Mouse (Mus musculus) limb, embryonic 14.5 days (tissue): Measurements from ENCODE around the gene Apol10a. TPM values are rescaled to one million over a fixed set of nuclear protein-coding genes. Genes with fewer than 3 reads are reported as not detected.
"Not testable (repeated sequence)": the region's sequence is repeated elsewhere in the genome, so short reads cannot be mapped to it uniquely, and the experiment has no call there.

Experiments used
- ATAC-seq: fragments of 200-750 bp; cut with Nextera tagmentation; 2 replicates; pipeline ENCODE4 v1.8.0; 2017; ENCODE audit warnings: low read depth, moderate number of reproducible peaks, moderate TSS enrichment; ENCODE audit not compliant: low FRiP score
- DNase-seq: peaks from one replicate; pipeline ENCODE4 v3.0.0-alpha.2; 2015; ENCODE audit warnings: low spot score
- H3K27ac ChIP-seq: fragments of 300-500 bp; sonication (generic); replicated peaks from 2 replicates; pipeline ENCODE4 v1.5.1; 2014; ENCODE audit warnings: low read depth, mild to moderate bottlenecking, low read length, moderate library complexity, mixed read lengths
- H3K27me3 ChIP-seq: fragments of 300-500 bp; sonication (generic); 2 replicates; pipeline ENCODE4 v1.6.1; 2014; ENCODE audit warnings: low read length, mixed read lengths; ENCODE audit not compliant: control insufficient read depth, insufficient read depth
- H3K36me3 ChIP-seq: fragments of 300-500 bp; sonication (generic); 2 replicates; pipeline ENCODE4 v1.6.1; 2014; ENCODE audit warnings: mild to moderate bottlenecking, low read length, moderate library complexity, mixed read lengths; ENCODE audit not compliant: control insufficient read depth, insufficient read depth
- H3K4me1 ChIP-seq: fragments of 300-500 bp; sonication (generic); 2 replicates; pipeline ENCODE4 v1.6.1; 2014; ENCODE audit warnings: antibody characterized with exemption, low read length, mixed read lengths; ENCODE audit not compliant: control insufficient read depth, insufficient read depth
- H3K4me2 ChIP-seq: fragments of 300-500 bp; sonication (generic); replicated peaks from 2 replicates; pipeline ENCODE4 v1.6.1; 2014; ENCODE audit warnings: low read depth, mild to moderate bottlenecking, low read length, moderate library complexity; ENCODE audit not compliant: severe bottlenecking
- H3K4me3 ChIP-seq: fragments of 300-500 bp; sonication (generic); replicated peaks from 2 replicates; pipeline ENCODE4 v1.5.1; 2014; ENCODE audit warnings: low read length
- H3K9ac ChIP-seq: fragments of 300-500 bp; sonication (generic); 2 replicates; pipeline ENCODE4 v1.6.1; 2014; ENCODE audit warnings: mild to moderate bottlenecking, low read depth, low read length, moderate library complexity; ENCODE audit not compliant: severe bottlenecking
- H3K9me3 ChIP-seq: fragments of 300-500 bp; sonication (generic); 2 replicates; pipeline ENCODE4 v1.6.1; 2016; ENCODE audit warnings: low read length; ENCODE audit not compliant: control insufficient read depth
- POLR2A ChIP-seq: fragments of 200-500 bp; IDR thresholded peaks from 2 replicates; pipeline ENCODE4 v1.8.0; 2012; ENCODE audit warnings: inconsistent platforms, mild to moderate bottlenecking, moderate library complexity, borderline replicate concordance; ENCODE audit not compliant: insufficient read depth, insufficient read length; ENCODE audit errors: extremely low read depth
- WGBS: fragments of 180-500 bp; shearing (Covaris S2); extraction: QIAGEN DNeasy Blood & Tissue Kit; methylation state at CpG from one replicate; pipeline ENCODE4 v1.1.7; 2014; 5-methylcytosine and 5-hydroxymethylcytosine counted together
- polyA plus RNA-seq, 2 experiments: library from polyadenylated mRNA; depleted of rRNA in 1 of 2; stranded (reverse) in 1 of 2; unstranded in 1 of 2; fragments of >200 nt; fragmentation: Nextera tagmentation in 1 of 2; extraction: Ambion mirVana in 1 of 2; gene quantifications; 2 replicates each; pipeline versions ENCODE4 v1.2.1 to v1.2.3; 2012 to 2014

The Apol10a gene
- polyA plus RNA-seq, 2 experiments = not detected

GRCm38 (mm10) chr15:77533216-77533615, 56.4 kb downstream of the Apol10a start, which contains the start of gene Apol7c:
Gene Apol7c, minus strand, starts transcription at chr15:77533316.
- no peak for DNase-seq
- Histone ChIP-seq H3K9ac (no peak within 1 kb of the TSS), H3K4me1 (no peaks in the 10 kb centered on the region), H3K27me3 (no peaks in the 10 kb centered on the region), H3K9me3 (no peaks in the 10 kb centered on the region), H3K4me3 (no peak within 1 kb of the TSS), H3K4me2 (no peak within 1 kb of the TSS), H3K27ac (no peak within 1 kb of the TSS), H3K36me3 (no peaks in the 10 kb centered on the region)
- TF ChIP-seq POLR2A = no peak
- no peak for ATAC-seq

- ATAC-seq, H3K4me2 ChIP-seq, DNase-seq, H3K27me3 ChIP-seq, H3K27ac ChIP-seq, H3K36me3 ChIP-seq, H3K4me1 ChIP-seq, H3K9me3 ChIP-seq, H3K4me3 ChIP-seq, H3K9ac ChIP-seq: not testable (repeated sequence)
- WGBS = 57% methylated on average over 1 of the region's 1 CpGs
Observed at GRCm38 (mm10) chr15:77539221-77539620, 62.4 kb downstream of the Apol10a start.

Other genes with a start within 250 kb of the Apol10a start
- 189 and 205 TPM in 2 replicates for gene Rbfox2, start 170.0 kb upstream of the Apol10a start, polyA plus RNA-seq (2012; rRNA removed)
- 94.7 and 101 TPM in 2 replicates for gene Rbfox2, start 170.0 kb upstream of the Apol10a start, polyA plus RNA-seq (2014; fragmentation: Nextera tagmentation; extraction: Ambion mirVana)
- gene Apol7a, start 77.9 kb upstream of the Apol10a start, polyA plus RNA-seq (2012; rRNA removed) = 0.45 and 0.50 TPM in 2 replicates
- gene Apol7a, start 77.9 kb upstream of the Apol10a start, polyA plus RNA-seq (2014; fragmentation: Nextera tagmentation; extraction: Ambion mirVana) = 0.22 and 0.23 TPM in 2 replicates
- gene Apol9a, start 65.9 kb upstream of the Apol10a start, polyA plus RNA-seq (2012; rRNA removed) = 0.06 and 0.35 TPM in 2 replicates
- not detected in 2 replicates for gene Apol9a, start 65.9 kb upstream of the Apol10a start, polyA plus RNA-seq (2014; fragmentation: Nextera tagmentation; extraction: Ambion mirVana)
- 0.06 TPM in 2 replicates for gene Apol7b, start 29.6 kb upstream of the Apol10a start, polyA plus RNA-seq (2012; rRNA removed)
- not detected in 2 replicates for gene Apol7b, start 29.6 kb upstream of the Apol10a start, polyA plus RNA-seq (2014; fragmentation: Nextera tagmentation; extraction: Ambion mirVana)
- not detected in 2 replicates for gene Apol11a, start 31.2 kb downstream of the Apol10a start, polyA plus RNA-seq (2012; rRNA removed)
- not detected in 2 replicates for gene Apol11a, start 31.2 kb downstream of the Apol10a start, polyA plus RNA-seq (2014; fragmentation: Nextera tagmentation; extraction: Ambion mirVana)
- 0.03 TPM in 1 of 2 replicates, not detected in the other for gene Apol7c, start 56.3 kb downstream of the Apol10a start, polyA plus RNA-seq (2012; rRNA removed)
- not detected in 2 replicates for gene Apol7c, start 56.3 kb downstream of the Apol10a start, polyA plus RNA-seq (2014; fragmentation: Nextera tagmentation; extraction: Ambion mirVana)
- not detected in 2 replicates for gene 1700025B11Rik, start 84.8 kb downstream of the Apol10a start, polyA plus RNA-seq (2012; rRNA removed)
- gene 1700025B11Rik, start 84.8 kb downstream of the Apol10a start, polyA plus RNA-seq (2014; fragmentation: Nextera tagmentation; extraction: Ambion mirVana) = not detected in 2 replicates
- 0.04 and 0.16 TPM in 2 replicates for gene Apol10b, start 119.1 kb downstream of the Apol10a start, polyA plus RNA-seq (2012; rRNA removed)
- 0.12 TPM in 1 of 2 replicates, not detected in the other for gene Apol10b, start 119.1 kb downstream of the Apol10a start, polyA plus RNA-seq (2014; fragmentation: Nextera tagmentation; extraction: Ambion mirVana)
- gene Gm36245, start 122.2 kb downstream of the Apol10a start, polyA plus RNA-seq (2012; rRNA removed) = not detected in 2 replicates
- not detected in 2 replicates for gene Gm36245, start 122.2 kb downstream of the Apol10a start, polyA plus RNA-seq (2014; fragmentation: Nextera tagmentation; extraction: Ambion mirVana)
- gene Apol11b, start 166.2 kb downstream of the Apol10a start, polyA plus RNA-seq (2012; rRNA removed) = 0.03 TPM in 1 of 2 replicates, not detected in the other
- gene Apol11b, start 166.2 kb downstream of the Apol10a start, polyA plus RNA-seq (2014; fragmentation: Nextera tagmentation; extraction: Ambion mirVana) = not detected in 2 replicates
- 0.16 and 0.27 TPM in 2 replicates for gene Apol7e, start 221.8 kb downstream of the Apol10a start, polyA plus RNA-seq (2012; rRNA removed)
- gene Apol7e, start 221.8 kb downstream of the Apol10a start, polyA plus RNA-seq (2014; fragmentation: Nextera tagmentation; extraction: Ambion mirVana) = 0.22 TPM in 1 of 2 replicates, not detected in the other